Mouse (Mus musculus) CD4-positive, CD25-positive, alpha-beta regulatory T cell, adult 4 months (primary cell): ENCODE results near the gene Srcin1. TPM values are rescaled to one million over a fixed set of nuclear protein-coding genes. Genes with fewer than 3 reads are reported as not detected.

Experiments used
- ATAC-seq: one replicate; pipeline ENCODE4 v1.8.0; 2017
- polyA plus RNA-seq, 2 experiments: library from polyadenylated mRNA; unstranded; fragments of 100-300 nt; shearing (Covaris generic); gene quantifications; one replicate each; pipeline ENCODE4 v1.2.1; 2017

Gene Srcin1
- polyA plus RNA-seq, 2 experiments from 2014 or later: not detected

DNA sequence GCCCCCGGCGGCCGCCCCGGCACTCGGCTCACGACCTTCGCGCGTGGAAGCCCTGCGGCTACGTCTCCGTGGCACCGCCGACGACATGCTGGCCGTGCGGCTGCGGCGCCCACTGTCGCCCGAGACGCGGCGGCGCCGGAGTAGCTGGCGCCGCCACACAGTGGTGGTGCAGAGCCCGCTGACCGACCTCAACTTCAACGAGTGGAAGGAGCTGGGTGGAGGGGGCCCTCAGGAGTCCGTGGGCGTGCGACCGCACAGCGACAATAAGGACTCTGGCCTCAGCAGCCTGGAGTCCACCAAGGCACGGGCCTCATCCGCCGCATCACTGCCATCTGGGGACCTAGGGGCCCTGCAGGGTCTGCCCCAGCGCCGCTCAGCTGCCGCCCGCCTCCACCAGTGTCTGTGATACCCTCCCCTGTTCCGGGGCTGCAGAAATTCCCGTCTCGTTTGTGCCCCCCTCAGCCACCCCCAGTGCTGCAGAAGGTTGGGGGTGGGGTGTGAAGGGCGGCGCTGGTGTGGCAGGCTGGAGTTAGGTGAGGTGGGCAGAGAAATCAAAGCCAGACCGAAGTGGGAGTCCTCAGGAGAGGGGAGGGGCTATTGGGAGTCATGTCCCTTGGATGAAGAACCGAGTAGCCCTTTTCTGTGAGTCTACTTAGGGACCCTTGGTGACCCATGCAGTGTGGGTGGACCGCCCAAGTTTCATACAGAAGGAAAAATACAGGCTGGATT lies 75.1 kb downstream of the Srcin1 start:
- no peak for ATAC-seq

- no peak for ATAC-seq
Measured at GRCm38 (mm10) chr11:97499865-97500719, 75.9 kb downstream of the Srcin1 start, which contains the start of gene 4933428G20Rik. Gene 4933428G20Rik, minus strand, starts transcription at chr11:97500340.

DNA sequence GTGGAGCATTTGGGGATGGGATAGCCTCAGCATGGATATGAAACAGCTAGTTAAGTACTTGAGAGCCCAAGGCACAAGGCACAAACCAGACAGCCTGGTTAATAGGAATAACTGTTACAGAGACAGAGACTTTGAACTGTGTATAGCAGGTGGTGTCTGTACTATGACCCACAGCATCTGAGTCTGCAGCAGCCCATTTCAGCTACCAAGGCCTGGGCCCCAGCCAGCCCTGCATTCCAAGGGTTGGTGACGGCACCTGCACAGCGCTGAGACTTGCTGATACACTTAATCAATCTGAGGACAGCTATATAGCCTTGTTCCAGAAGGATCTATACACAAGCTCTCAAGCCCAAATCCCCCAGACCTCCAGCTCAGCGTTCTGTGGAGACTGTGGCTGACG lies 78.4 kb downstream of the Srcin1 start:
- ATAC-seq: no peak

DNA sequence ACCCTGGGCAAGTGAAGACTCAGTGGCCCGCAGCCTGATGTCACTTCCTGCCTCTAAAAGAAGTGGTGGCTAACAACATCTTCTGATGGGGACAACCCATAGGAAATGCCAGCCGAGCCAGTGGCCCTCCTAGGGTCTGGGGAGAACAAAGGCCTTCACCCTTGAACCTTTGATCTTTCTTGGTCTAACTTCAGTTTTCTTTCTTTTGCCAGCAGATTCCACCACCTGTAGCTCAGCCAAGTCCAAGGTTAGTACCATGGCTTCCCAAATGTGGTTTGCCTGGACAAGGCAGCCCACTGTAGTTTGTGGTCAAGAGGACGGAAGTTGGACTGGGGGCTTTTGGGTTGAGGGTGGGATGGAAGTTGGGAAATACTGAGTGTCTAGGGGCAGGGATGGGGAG lies 83.2 kb downstream of the Srcin1 start:
- no peak for ATAC-seq

DNA sequence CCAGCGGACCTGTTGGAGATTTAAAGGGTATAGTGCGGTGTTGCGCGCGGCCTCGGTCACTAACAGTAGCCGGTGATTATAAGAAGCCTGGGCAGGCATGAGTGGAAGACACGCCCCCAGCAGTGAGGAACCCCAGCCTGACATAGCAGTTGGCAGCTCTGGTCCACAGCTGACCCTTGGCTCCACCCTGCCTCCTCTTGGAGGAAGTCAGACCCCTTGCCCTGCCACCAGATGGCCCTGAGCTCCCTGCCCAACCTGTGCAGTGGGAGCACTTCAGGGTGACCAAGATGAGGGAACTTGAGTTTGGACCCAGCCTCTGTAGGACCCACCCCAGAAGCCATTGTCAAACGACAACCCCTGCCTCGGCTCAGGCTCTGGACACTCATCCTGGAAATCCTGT lies 84.3 kb downstream of the Srcin1 start:
- ATAC-seq: no peak

DNA sequence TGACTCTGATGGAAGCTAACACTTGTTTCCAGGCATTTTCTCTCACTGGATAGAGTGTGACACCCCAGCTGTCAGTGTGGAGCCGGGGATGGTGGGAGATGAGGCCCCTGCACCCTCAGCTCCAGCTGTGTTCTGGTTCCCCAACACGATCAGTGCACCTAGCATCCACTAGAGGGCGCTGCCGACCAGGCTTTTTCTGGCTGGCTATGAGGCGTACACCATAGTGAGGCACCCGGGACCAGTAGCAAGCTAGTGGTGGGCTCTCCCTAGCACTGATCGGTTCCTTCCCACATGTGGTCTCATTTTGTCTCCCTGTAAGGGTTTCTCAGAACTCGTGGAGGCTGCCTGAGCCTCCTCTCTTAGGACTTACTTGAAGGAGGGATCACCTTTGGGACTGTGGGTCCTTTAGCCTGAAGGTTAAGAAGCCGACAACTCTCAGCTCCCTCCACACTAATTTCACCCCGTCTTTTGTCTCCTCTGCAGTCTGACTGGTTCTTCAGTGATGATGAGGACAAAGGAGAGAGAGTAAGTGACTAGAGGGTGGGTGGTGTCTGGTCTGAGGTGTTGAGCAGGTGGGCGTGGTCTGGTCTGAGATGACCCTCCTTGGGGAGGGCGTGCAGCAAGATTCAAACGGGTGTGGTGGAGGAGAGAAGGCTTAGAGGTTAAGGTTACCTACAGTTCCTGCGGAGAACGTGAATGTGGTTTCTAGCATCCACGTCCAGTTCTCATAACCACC lies 86.2 kb downstream of the Srcin1 start:
- no peak for ATAC-seq

DNA sequence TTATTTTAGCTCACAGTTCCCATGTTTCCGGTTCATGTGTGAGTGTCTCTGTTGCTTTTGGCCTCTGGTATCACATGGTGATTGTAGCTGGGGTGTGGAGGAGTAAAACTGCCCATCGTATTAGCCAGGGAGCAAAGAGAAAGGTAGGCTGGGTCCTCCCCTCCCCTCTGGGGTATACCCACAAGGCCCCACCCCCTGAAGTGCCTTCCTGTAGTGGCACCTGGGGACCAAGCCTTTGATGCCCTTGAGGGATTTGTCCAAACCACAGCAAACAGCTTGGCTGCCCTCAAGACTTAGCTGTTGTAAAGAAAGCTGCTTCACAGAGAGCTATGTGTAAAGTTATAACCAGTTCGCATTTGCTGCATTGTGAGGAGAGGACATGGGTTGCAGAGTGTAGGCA lies 88.3 kb downstream of the Srcin1 start:
- ATAC-seq: no peak

- ATAC-seq: no peak
Measured at GRCm38 (mm10) chr11:97485661-97486060, 90.3 kb downstream of the Srcin1 start.

- no peak for ATAC-seq
Measured at GRCm38 (mm10) chr11:97479824-97480223, 96.2 kb downstream of the Srcin1 start.

- ATAC-seq: no peak
Measured at GRCm38 (mm10) chr11:97479085-97479484, 96.9 kb downstream of the Srcin1 start.

- no peak for ATAC-seq
Measured at GRCm38 (mm10) chr11:97478345-97478744, 97.6 kb downstream of the Srcin1 start.

- ATAC-seq: no peak
Measured at GRCm38 (mm10) chr11:97477431-97477830, 98.6 kb downstream of the Srcin1 start.

DNA sequence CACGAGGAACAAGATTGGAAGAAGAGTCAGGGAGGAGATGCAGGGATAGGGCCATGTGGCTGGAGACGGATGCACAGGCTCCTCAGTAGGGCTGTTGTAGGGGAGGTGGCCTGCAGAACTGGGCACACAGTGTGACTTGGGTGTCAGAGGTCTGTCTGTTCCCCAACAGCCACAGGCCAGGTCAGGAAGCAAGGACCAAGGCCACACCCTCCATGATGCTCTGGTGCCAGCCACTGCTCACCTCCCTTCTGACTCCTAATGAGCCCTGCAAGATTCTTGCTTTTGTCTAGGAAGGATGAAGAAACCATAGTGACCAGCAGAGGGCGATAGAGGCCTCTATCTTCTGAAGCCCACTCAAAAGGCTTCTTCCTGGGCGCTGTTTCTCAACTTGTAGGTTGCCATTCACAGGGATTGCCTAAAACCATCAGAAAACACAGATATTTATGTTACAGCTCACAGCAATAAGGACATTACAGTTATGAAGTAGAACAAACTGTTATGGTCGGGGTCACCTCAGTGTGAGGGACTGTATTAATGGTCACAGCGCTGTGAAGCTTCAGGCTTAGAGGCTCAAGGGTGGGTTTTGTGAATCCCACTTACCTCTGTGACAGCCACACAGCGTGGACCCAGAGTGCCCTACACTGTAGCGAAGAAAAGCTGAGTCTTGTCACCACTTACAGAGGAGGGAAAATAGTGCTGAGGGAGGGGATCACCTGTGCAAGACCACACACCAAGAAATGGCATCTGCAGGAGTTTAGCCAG lies 99.5 kb downstream of the Srcin1 start:
- no peak for ATAC-seq

DNA sequence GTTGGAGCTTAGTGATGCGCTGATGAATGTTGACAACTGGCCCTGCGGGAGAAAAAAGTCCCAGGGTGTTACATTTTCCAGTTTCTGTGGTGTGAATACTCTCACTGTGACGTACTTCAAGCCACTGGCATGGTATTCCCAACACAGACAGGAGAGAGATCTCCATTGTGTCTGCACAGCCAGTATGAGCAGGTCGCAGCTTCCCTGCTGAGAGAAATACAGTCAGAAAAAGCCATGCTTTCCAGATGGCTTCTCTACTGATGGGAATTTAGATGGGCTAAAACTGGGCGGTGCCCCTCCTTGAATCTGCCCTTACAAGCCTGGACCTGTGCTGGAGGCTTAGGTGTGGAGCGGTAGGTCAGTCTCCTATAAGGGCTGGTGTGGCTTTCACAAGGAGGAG lies 104.7 kb downstream of the Srcin1 start:
- ATAC-seq: no peak

DNA sequence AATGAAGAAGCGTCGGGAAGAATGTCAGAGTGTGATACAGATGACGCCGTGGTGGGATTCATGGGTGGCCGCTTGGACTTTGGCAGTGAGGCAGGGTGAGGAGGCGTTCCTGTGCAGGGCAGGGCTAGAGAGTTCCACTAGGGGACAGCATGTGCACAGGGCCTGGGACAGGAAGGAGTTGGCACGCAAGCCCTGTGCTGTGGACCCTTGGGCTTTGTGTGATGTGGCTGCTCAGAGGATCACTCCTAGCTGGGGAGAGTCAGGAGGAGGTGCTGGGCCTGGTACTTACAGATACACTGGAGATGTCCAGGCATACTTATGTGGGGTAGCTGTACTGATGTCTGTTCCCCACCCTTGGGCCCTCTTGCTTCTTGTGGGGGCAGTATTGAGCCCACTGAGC lies 106.2 kb downstream of the Srcin1 start:
- no peak for ATAC-seq

- peak; percentile 45 for ATAC-seq
Measured at GRCm38 (mm10) chr11:97468639-97469287, 107.2 kb downstream of the Srcin1 start.

DNA sequence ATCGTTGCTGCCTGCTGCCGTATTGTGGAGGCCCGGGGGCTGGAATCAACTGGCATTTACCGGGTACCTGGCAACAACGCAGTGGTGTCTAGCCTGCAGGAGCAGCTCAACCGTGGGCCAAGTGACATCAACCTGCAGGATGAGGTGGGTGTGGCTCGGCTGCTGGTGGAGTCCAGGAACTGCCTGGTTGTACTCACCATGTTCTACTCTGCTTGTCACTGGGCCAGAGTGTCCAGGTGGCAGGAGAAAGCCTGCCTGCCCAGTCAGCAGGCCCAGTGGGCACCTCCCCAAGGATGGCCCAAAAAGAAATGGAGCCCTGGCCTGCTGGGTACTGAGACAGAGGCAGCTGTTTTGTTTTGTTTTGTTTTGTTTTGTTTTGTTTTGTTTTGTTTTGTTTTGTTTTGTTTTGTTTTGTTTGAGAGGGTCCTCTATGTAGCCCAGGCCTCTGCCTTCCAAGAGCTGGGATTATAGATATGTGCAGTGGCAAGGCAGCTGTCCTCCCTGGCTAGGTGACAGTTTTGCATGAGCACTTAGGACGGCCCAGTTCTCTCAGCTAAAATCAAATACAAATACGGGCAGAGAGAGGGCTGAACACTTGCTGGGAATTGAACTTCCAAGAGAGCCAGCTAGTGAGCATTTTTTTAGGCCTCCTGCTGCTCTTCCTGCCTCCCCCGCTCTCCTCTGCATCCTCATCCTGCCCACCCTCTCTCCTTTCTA lies 109.4 kb downstream of the Srcin1 start:
- no peak for ATAC-seq

DNA sequence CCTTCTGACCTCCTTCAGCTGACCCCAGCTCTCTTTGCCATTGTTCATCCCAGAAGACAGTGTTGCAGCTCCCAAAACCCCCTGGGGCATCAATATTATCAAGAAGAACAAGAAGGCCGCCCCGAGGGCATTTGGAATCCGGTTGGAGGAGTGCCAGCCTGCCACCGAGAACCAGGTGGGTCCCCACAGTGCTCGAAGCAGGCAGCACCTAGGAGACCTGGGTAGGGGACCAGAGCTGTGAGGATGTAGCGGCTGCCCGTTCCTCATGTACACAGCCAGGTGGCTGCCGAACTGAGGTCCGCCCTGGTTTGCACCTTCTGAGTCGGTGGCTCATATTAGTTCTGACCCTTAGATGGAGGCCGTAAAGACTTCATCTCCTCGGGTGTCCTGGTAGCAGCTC lies 110.0 kb downstream of the Srcin1 start:
- ATAC-seq: no peak

DNA sequence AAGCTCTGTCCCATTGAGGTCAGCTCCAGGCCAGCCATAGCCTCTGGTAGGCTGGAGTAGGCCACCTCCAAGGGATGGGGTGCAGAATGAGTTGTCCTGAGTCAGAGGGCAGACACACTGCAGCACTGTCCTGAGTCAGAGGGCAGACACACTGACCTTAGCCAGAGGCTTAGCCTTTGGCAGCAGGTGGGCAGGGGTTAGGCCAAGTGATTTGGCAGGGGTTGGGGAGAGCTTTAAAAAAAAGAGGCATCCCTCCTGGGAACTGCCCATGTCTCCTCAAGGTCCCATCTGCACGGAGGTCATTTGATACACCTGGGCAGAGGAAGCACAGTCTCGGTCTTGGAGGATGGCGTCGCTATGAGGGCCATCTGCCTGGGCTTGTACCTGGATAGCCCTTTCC lies 112.0 kb downstream of the Srcin1 start:
- no peak for ATAC-seq

DNA sequence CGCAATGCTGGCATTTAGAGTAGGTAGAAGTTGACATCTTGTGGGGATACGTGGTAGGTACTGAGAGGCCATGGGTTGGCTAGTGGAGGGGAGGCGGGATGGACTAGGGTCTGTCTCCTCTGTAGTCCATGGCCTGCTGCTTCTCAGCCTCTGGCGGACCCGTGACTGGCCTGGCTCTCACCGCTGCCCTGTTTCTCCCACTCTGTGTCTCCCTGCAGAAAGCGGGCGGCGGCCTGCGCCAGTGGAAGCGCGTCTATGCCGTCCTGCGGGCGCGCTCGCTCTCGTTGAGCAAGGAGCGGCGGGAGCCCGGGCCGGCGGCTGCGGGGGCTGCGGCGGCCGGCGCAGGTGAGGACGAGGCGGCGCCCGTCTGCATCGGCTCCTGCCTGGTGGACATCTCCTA lies 112.8 kb downstream of the Srcin1 start:
- no peak for ATAC-seq

- ATAC-seq: no peak
Measured at GRCm38 (mm10) chr11:97462538-97462937, 113.4 kb downstream of the Srcin1 start.
